Mouse (Mus musculus): ENCODE data around the gene Cfap44. TPM values are rescaled to one million over a fixed set of nuclear protein-coding genes. Genes with fewer than 3 reads are reported as not detected.

Gene Cfap44
- total RNA-seq, 2 experiments from 2014 or later: not detected

GRCm38 (mm10) chr16:44530829-44531228 is 136.2 kb downstream of the Cfap44 start:
- intact Hi-C loops (cut with DNase I): no loop called here

GRCm38 (mm10) chr16:44531239-44531797 is 136.7 kb downstream of the Cfap44 start:
- no peak for TF ChIP-seq CTCF (IDR thresholded peaks at IDR 0.05)
- Histone ChIP-seq H3K4me3 (no peak overlapping the region), H3K27ac (no peak overlapping the region)
- intact Hi-C loops (cut with DNase I): no loop called here
- no peak for DNase-seq

More at GRCm38 (mm10) chr16:44530829-44531228, 136.2 kb downstream of the Cfap44 start:
- no peak for DNase-seq
- no peak overlapping the region for H3K27ac ChIP-seq
- H3K4me3 ChIP-seq: no peak overlapping the region
- TF ChIP-seq CTCF (IDR thresholded peaks at IDR 0.05): no peak

Other genes with a start within 250 kb of the Cfap44 start
- 10 to 100 TPM; 41.6 to 47.9 TPM for gene Usf3, start 221.6 kb upstream of the Cfap44 start, total RNA-seq (2021)
- gene Sidt1, start 61.6 kb upstream of the Cfap44 start, total RNA-seq (2021): under 1 TPM; 0.08 to 0.11 TPM
- 1 to 10 TPM; 6.6 to 7.7 TPM for gene Spice1, start 47.7 kb upstream of the Cfap44 start, total RNA-seq (2021)
- 1 to 10 TPM; 2.6 to 5.0 TPM for gene Boc, start 164.1 kb downstream of the Cfap44 start, total RNA-seq (2021)